Mouse (Mus musculus): Measurements from ENCODE around the gene Traf4. TPM values are rescaled to one million over a fixed set of nuclear protein-coding genes. Genes with fewer than 3 reads are reported as not detected.
"Not testable (repeated sequence)": the region's sequence is repeated elsewhere in the genome, so short reads cannot be mapped to it uniquely, and the experiment has no call there.

Traf4 gene
- polyA plus RNA-seq, 1 experiment from 2014 or later: 79.2 TPM

- Histone ChIP-seq H3K36me3 (ENCODE audit: control insufficient read depth, insufficient read depth, low read length) (peaks cover 27% of the 10 kb centered on the region), H3K27ac (ENCODE audit: low read depth, low read length) (no peak overlapping the region), H3K9ac (ENCODE audit: low read length) (no peak overlapping the region), H3K4me1 (ENCODE audit: control insufficient read depth, insufficient read depth, low read length) (no peaks in the 10 kb centered on the region), H3K9me3 (replicated peaks; ENCODE audit: control insufficient read depth, low read length) (no peaks in the 10 kb centered on the region), H3K27me3 (replicated peaks; ENCODE audit: control insufficient read depth, insufficient read depth, low read length) (no peaks in the 10 kb centered on the region), H3K4me2 (ENCODE audit: low read length) (no peak overlapping the region), H3K4me3 (ENCODE audit: low read depth, low read length) (no peak overlapping the region)
- DNase-seq (ENCODE audit: low spot score) (no peak), ATAC-seq (no peak)
- WGBS: 86% methylated on average over 5 of the region's 5 CpGs
Observed at GRCm38 (mm10) chr11:78140665-78141064, 24.7 kb downstream of the Traf4 start.

GRCm38 (mm10) chr11:78138023-78138422 is 27.4 kb downstream of the Traf4 start:
- H3K9ac ChIP-seq (ENCODE audit: low read length): no peak overlapping the region
- DNase-seq (ENCODE audit: low spot score): no peak
- WGBS: 94% methylated on average over 3 of the region's 3 CpGs
- H3K27ac ChIP-seq (ENCODE audit: low read depth, low read length): no peak overlapping the region
- ATAC-seq: no peak
- no peaks in the 10 kb centered on the region for H3K27me3 ChIP-seq (replicated peaks; ENCODE audit: control insufficient read depth, insufficient read depth, low read length)
- no peaks in the 10 kb centered on the region for H3K4me1 ChIP-seq (ENCODE audit: control insufficient read depth, insufficient read depth, low read length)
- H3K9me3 ChIP-seq (replicated peaks; ENCODE audit: control insufficient read depth, low read length): no peaks in the 10 kb centered on the region
- peaks cover 2% of the 10 kb centered on the region; the same call in 1 of the 2 replicates for H3K36me3 ChIP-seq (ENCODE audit: control insufficient read depth, insufficient read depth, low read length)
- no peak overlapping the region for H3K4me2 ChIP-seq (ENCODE audit: low read length)
- H3K4me3 ChIP-seq (ENCODE audit: low read depth, low read length): no peak overlapping the region

- ATAC-seq (no peak), DNase-seq (ENCODE audit: low spot score) (no peak)
- Histone ChIP-seq H3K4me3 (ENCODE audit: low read depth, low read length) (no peak overlapping the region), H3K27ac (ENCODE audit: low read depth, low read length) (no peak overlapping the region), H3K27me3 (replicated peaks; ENCODE audit: control insufficient read depth, insufficient read depth, low read length) (no peaks in the 10 kb centered on the region), H3K9ac (ENCODE audit: low read length) (no peak overlapping the region), H3K4me1 (ENCODE audit: control insufficient read depth, insufficient read depth, low read length) (no peaks in the 10 kb centered on the region), H3K36me3 (ENCODE audit: control insufficient read depth, insufficient read depth, low read length) (no peaks in the 10 kb centered on the region), H3K4me2 (ENCODE audit: low read length) (no peak overlapping the region), H3K9me3 (replicated peaks; ENCODE audit: control insufficient read depth, low read length) (no peaks in the 10 kb centered on the region)
- WGBS: 67% methylated on average over 4 of the region's 4 CpGs
Observed at GRCm38 (mm10) chr11:78137584-78137983, 27.8 kb downstream of the Traf4 start.

GRCm38 (mm10) chr11:78136132-78136531 is 29.3 kb downstream of the Traf4 start:
- Histone ChIP-seq H3K9me3 (replicated peaks; ENCODE audit: control insufficient read depth, low read length) (no peaks in the 10 kb centered on the region), H3K36me3 (ENCODE audit: control insufficient read depth, insufficient read depth, low read length) (no peaks in the 10 kb centered on the region), H3K9ac (ENCODE audit: low read length) (no peak overlapping the region), H3K27me3 (replicated peaks; ENCODE audit: control insufficient read depth, insufficient read depth, low read length) (no peaks in the 10 kb centered on the region), H3K4me2 (ENCODE audit: low read length) (no peak overlapping the region), H3K4me3 (ENCODE audit: low read depth, low read length) (no peak overlapping the region), H3K27ac (ENCODE audit: low read depth, low read length) (no peak overlapping the region), H3K4me1 (ENCODE audit: control insufficient read depth, insufficient read depth, low read length) (no peaks in the 10 kb centered on the region)
- WGBS: 92% methylated on average over 1 of the region's 1 CpGs
- ATAC-seq (no peak), DNase-seq (ENCODE audit: low spot score) (no peak)

GRCm38 (mm10) chr11:78135314-78135713 is 30.1 kb downstream of the Traf4 start:
- H3K27me3 ChIP-seq (replicated peaks; ENCODE audit: control insufficient read depth, insufficient read depth, low read length); H3K27ac ChIP-seq (ENCODE audit: low read depth, low read length); H3K4me3 ChIP-seq (ENCODE audit: low read depth, low read length); H3K9me3 ChIP-seq (replicated peaks; ENCODE audit: control insufficient read depth, low read length); H3K9ac ChIP-seq (ENCODE audit: low read length); ATAC-seq; H3K4me1 ChIP-seq (ENCODE audit: control insufficient read depth, insufficient read depth, low read length); DNase-seq (ENCODE audit: low spot score); H3K4me2 ChIP-seq (ENCODE audit: low read length); H3K36me3 ChIP-seq (ENCODE audit: control insufficient read depth, insufficient read depth, low read length): not testable (repeated sequence)
- 94% methylated on average over 7 of the region's 7 CpGs for WGBS

GRCm38 (mm10) chr11:78134344-78134743 is 31.0 kb downstream of the Traf4 start:
- no peaks in the 10 kb centered on the region for H3K4me1 ChIP-seq (ENCODE audit: control insufficient read depth, insufficient read depth, low read length)
- no peak overlapping the region for H3K27ac ChIP-seq (ENCODE audit: low read depth, low read length)
- H3K27me3 ChIP-seq (replicated peaks; ENCODE audit: control insufficient read depth, insufficient read depth, low read length): no peaks in the 10 kb centered on the region
- ATAC-seq: no peak
- H3K36me3 ChIP-seq (ENCODE audit: control insufficient read depth, insufficient read depth, low read length): no peaks in the 10 kb centered on the region
- H3K4me3 ChIP-seq (ENCODE audit: low read depth, low read length): no peak overlapping the region
- no peak overlapping the region for H3K4me2 ChIP-seq (ENCODE audit: low read length)
- H3K9ac ChIP-seq (ENCODE audit: low read length): no peak overlapping the region
- H3K9me3 ChIP-seq (replicated peaks; ENCODE audit: control insufficient read depth, low read length): no peaks in the 10 kb centered on the region
- no peak for DNase-seq (ENCODE audit: low spot score)
- WGBS: 90% methylated on average over 3 of the region's 3 CpGs

- WGBS: 91% methylated on average over 6 of the region's 6 CpGs
- H3K9me3 ChIP-seq (replicated peaks; ENCODE audit: control insufficient read depth, low read length): no peaks in the 10 kb centered on the region
- no peaks in the 10 kb centered on the region for H3K4me1 ChIP-seq (ENCODE audit: control insufficient read depth, insufficient read depth, low read length)
- H3K4me2 ChIP-seq (ENCODE audit: low read length): no peak overlapping the region
- H3K4me3 ChIP-seq (ENCODE audit: low read depth, low read length): no peak overlapping the region
- no peaks in the 10 kb centered on the region for H3K36me3 ChIP-seq (ENCODE audit: control insufficient read depth, insufficient read depth, low read length)
- no peak overlapping the region for H3K27ac ChIP-seq (ENCODE audit: low read depth, low read length)
- no peak for DNase-seq (ENCODE audit: low spot score)
- no peak overlapping the region for H3K9ac ChIP-seq (ENCODE audit: low read length)
- ATAC-seq: no peak
- no peaks in the 10 kb centered on the region for H3K27me3 ChIP-seq (replicated peaks; ENCODE audit: control insufficient read depth, insufficient read depth, low read length)
Observed at GRCm38 (mm10) chr11:78133915-78134314, 31.5 kb downstream of the Traf4 start.

GRCm38 (mm10) chr11:78129458-78129857 is 35.9 kb downstream of the Traf4 start:
- peak; percentile 59 for DNase-seq (ENCODE audit: low spot score)
- H3K36me3 ChIP-seq (ENCODE audit: control insufficient read depth, insufficient read depth, low read length): no peaks in the 10 kb centered on the region
- WGBS: 44% methylated on average over 8 of the region's 8 CpGs

GRCm38 (mm10) chr11:78126739-78127138 is 38.6 kb downstream of the Traf4 start:
- Histone ChIP-seq H3K9ac (ENCODE audit: low read length) (no peak overlapping the region), H3K4me3 (ENCODE audit: low read depth, low read length) (no peak overlapping the region), H3K27ac (ENCODE audit: low read depth, low read length) (no peak overlapping the region), H3K4me1 (ENCODE audit: control insufficient read depth, insufficient read depth, low read length) (no peaks in the 10 kb centered on the region), H3K27me3 (replicated peaks; ENCODE audit: control insufficient read depth, insufficient read depth, low read length) (no peaks in the 10 kb centered on the region), H3K36me3 (ENCODE audit: control insufficient read depth, insufficient read depth, low read length) (no peaks in the 10 kb centered on the region), H3K9me3 (replicated peaks; ENCODE audit: control insufficient read depth, low read length) (no peaks in the 10 kb centered on the region), H3K4me2 (ENCODE audit: low read length) (no peak overlapping the region)
- no peak for DNase-seq (ENCODE audit: low spot score)
- ATAC-seq: no peak
- 92% methylated on average over 4 of the region's 4 CpGs for WGBS

More at GRCm38 (mm10) chr11:78129458-78129857, 35.9 kb downstream of the Traf4 start:
- Histone ChIP-seq H3K9ac (ENCODE audit: low read length) (no peak overlapping the region), H3K27ac (ENCODE audit: low read depth, low read length) (no peak overlapping the region), H3K9me3 (replicated peaks; ENCODE audit: control insufficient read depth, low read length) (no peaks in the 10 kb centered on the region), H3K4me3 (ENCODE audit: low read depth, low read length) (no peak overlapping the region), H3K4me2 (ENCODE audit: low read length) (no peak overlapping the region), H3K27me3 (replicated peaks; ENCODE audit: control insufficient read depth, insufficient read depth, low read length) (no peaks in the 10 kb centered on the region), H3K4me1 (ENCODE audit: control insufficient read depth, insufficient read depth, low read length) (no peaks in the 10 kb centered on the region)
- no peak for ATAC-seq
